31 mouse cellular contexts compared by ENCODE assay signal in genomic region chr11:50389011-50389410, GRCm38 (mm10). TPM values are rescaled to one million over a fixed set of nuclear protein-coding genes. Genes with fewer than 3 reads are reported as not detected.
DNase-seq lines count a peak whose midpoint lies in the region; ATAC-seq lines count a peak whose summit lies in the region.
"Had no signal": no experiment of that assay in that cellular context is flagged by ENCODE, and none has a peak within 500 bp of the region (broad histone marks: within the 10 kb centered on the region; RNA-seq: fewer than 3 reads in every experiment).

No protein-coding gene starts in this region.

- H3K27me3 ChIP-seq in heart, embryonic 10.5 days (ENCODE audit: insufficient read depth, poor library complexity, severe bottlenecking): no peaks in the 10 kb centered on the region
- H3K27me3 ChIP-seq in kidney, embryonic 15.5 days: no peaks in the 10 kb centered on the region
- no peaks in the 10 kb centered on the region for H3K27me3 ChIP-seq in neural tube, embryonic 13.5 days
- H3K27me3 ChIP-seq: embryonic facial prominence, embryonic 13.5 days; forebrain, embryonic 13.5 days; heart, embryonic 13.5 days; hindbrain, embryonic 15.5 days; Patski had no signal

- no peaks in the 10 kb centered on the region for H3K9me3 ChIP-seq in heart, embryonic 10.5 days
- no peaks in the 10 kb centered on the region for H3K9me3 ChIP-seq in kidney, embryonic 15.5 days (replicated peaks)
- no peaks in the 10 kb centered on the region for H3K9me3 ChIP-seq in neural tube, embryonic 13.5 days
- H3K9me3 ChIP-seq: embryonic facial prominence, embryonic 10.5 days; embryonic facial prominence, embryonic 13.5 days; forebrain, embryonic 13.5 days; G1E; heart, embryonic 13.5 days; hindbrain, embryonic 10.5 days; hindbrain, embryonic 15.5 days had no signal

- peaks cover 71% of the 10 kb centered on the region for H3K36me3 ChIP-seq in heart, embryonic 10.5 days
- peaks cover 76% of the 10 kb centered on the region for H3K36me3 ChIP-seq in kidney, embryonic 15.5 days
- peaks cover 85% of the 10 kb centered on the region for H3K36me3 ChIP-seq in neural tube, embryonic 13.5 days

- 77% methylated on average over 3 of the region's 3 CpGs for whole genome bisulfite sequencing in heart, embryonic 10.5 days
- 67% methylated on average over 3 of the region's 3 CpGs for WGBS in kidney, embryonic 15.5 days
- 73% methylated on average over 3 of the region's 3 CpGs for WGBS in neural tube, embryonic 13.5 days

- DNase-seq in cerebellum, adult 11-12 months: peak; percentile 5
- DNase-seq in cerebellum, postnatal 36 days: no peak
- peak; percentile 72 for DNase-seq in heart, embryonic 10.5 days (ENCODE audit: low spot score)
- no peak for DNase-seq in heart, postnatal 14 days
- DNase-seq in kidney, postnatal 36 days: no peak
- no peak for DNase-seq in neural tube, embryonic 10.5 days (ENCODE audit: extremely low spot score, low spot score)
- DNase-seq: adrenal gland, postnatal 36 days; cerebellum, adult 2 months; cerebellum, adult 9-11 months; cerebellum, postnatal 25 days; embryo, embryonic 11 days; forebrain, postnatal 0 days; gastrocnemius, postnatal 14 days; heart, adult 18-20 months had no signal

- no peak for ATAC-seq in kidney, embryonic 15.5 days (replicated peaks; ENCODE audit: low FRiP score)
- ATAC-seq in neural tube, embryonic 13.5 days (ENCODE audit: low read depth): no peak
- ATAC-seq: forebrain, postnatal 0 days; Patski had no signal

- peaks cover 7% of the 10 kb centered on the region; the same call in 1 of the 2 replicates for H3K4me1 ChIP-seq in heart, embryonic 10.5 days
- H3K4me1 ChIP-seq in kidney, embryonic 15.5 days: no peaks in the 10 kb centered on the region
- H3K4me1 ChIP-seq in neural tube, embryonic 13.5 days (replicated peaks): no peaks in the 10 kb centered on the region
- H3K4me1 ChIP-seq: embryonic facial prominence, embryonic 10.5 days; embryonic facial prominence, embryonic 13.5 days; forebrain, embryonic 13.5 days; hindbrain, embryonic 10.5 days; hindbrain, embryonic 15.5 days had no signal

- H3K27ac ChIP-seq in heart, embryonic 10.5 days: no peak overlapping the region
- H3K27ac ChIP-seq in kidney, embryonic 15.5 days: 0 out of 2 replicates have a peak overlapping the region, but pooled peaks have one; percentile 51
- peak overlapping the region; percentile 10; the same call in 1 of the 2 replicates for H3K27ac ChIP-seq in neural tube, embryonic 13.5 days (replicated peaks)
- H3K27ac ChIP-seq: embryonic facial prominence, embryonic 10.5 days; embryonic facial prominence, embryonic 13.5 days; forebrain, embryonic 13.5 days; gastrocnemius, adult 2 months; heart, embryonic 13.5 days; hindbrain, embryonic 10.5 days; hindbrain, embryonic 15.5 days had no signal

- no peak overlapping the region for H3K4me2 ChIP-seq in kidney, embryonic 15.5 days
- H3K4me2 ChIP-seq in neural tube, embryonic 13.5 days: no peak overlapping the region
- H3K4me2 ChIP-seq: embryonic facial prominence, embryonic 13.5 days; forebrain, embryonic 13.5 days; heart, embryonic 13.5 days; hindbrain, embryonic 15.5 days had no signal

- H3K9ac ChIP-seq in kidney, embryonic 15.5 days: no peak overlapping the region
- no peak overlapping the region for H3K9ac ChIP-seq in neural tube, embryonic 13.5 days
- H3K9ac ChIP-seq: embryonic facial prominence, embryonic 13.5 days; forebrain, embryonic 13.5 days; forebrain, postnatal 0 days; heart, embryonic 13.5 days; hindbrain, embryonic 15.5 days had no signal

- intact Hi-C loops in heart, postnatal 14 days (cut with DNase I): loop anchor here (5.0 kb wide), 1 partner anchor 43 kb away; the partner anchor contains the start of gene Rufy1

- H3K4me3 ChIP-seq in heart, embryonic 10.5 days: no peak overlapping the region
- H3K4me3 ChIP-seq in kidney, embryonic 15.5 days (replicated peaks): no peak overlapping the region
- H3K4me3 ChIP-seq in neural tube, embryonic 13.5 days: no peak overlapping the region
- H3K4me3 ChIP-seq: embryonic facial prominence, embryonic 10.5 days; embryonic facial prominence, embryonic 13.5 days; erythroblast, embryonic 14.5 days; forebrain, embryonic 13.5 days; gastrocnemius, adult 2 months; heart, embryonic 13.5 days; hindbrain, embryonic 10.5 days; hindbrain, embryonic 15.5 days had no signal

RNA-seq across cellular contexts. Expression of gene Hnrnph1, which starts 12.2 kb away (rescaled TPM):
- 253 and 367 TPM in 2 replicates for polyA plus RNA-seq in heart, embryonic 10.5 days (2016; fragmentation: Nextera tagmentation; extraction: Ambion mirVana)
- total RNA-seq in heart, postnatal 14 days (2021): 100 to 1,000 TPM; 134 to 140 TPM
- 498 and 501 TPM in 2 replicates for polyA plus RNA-seq in kidney, embryonic 15.5 days (2015; fragmentation: Nextera tagmentation; extraction: Ambion mirVana)
- polyA plus RNA-seq in neural tube, embryonic 13.5 days (2015; fragmentation: Nextera tagmentation; extraction: Ambion mirVana): 482 and 577 TPM in 2 replicates

RNA-seq across cellular contexts. Expression of gene Cby3, which starts 34.7 kb away (rescaled TPM):
- 0.39 TPM in 1 of 2 replicates, not detected in the other for polyA plus RNA-seq in heart, embryonic 10.5 days (2016; fragmentation: Nextera tagmentation; extraction: Ambion mirVana)
- not detected for total RNA-seq in heart, postnatal 14 days (2021)
- 0.78 and 1.3 TPM in 2 replicates for polyA plus RNA-seq in kidney, embryonic 15.5 days (2015; fragmentation: Nextera tagmentation; extraction: Ambion mirVana)
- 0.78 and 1.2 TPM in 2 replicates for polyA plus RNA-seq in neural tube, embryonic 13.5 days (2015; fragmentation: Nextera tagmentation; extraction: Ambion mirVana)
- total RNA-seq: adrenal gland, adult 18-20 months; adrenal gland, postnatal 10 days; adrenal gland, postnatal 36 days; forebrain, postnatal 0 days; G1E; gastrocnemius, adult 2 months; gastrocnemius, postnatal 14 days; gastrocnemius, postnatal 4 days; heart, adult 18-20 months; heart, postnatal 25 days had no signal
- polyA plus RNA-seq: erythroblast, embryonic 14.5 days; G1E; heart, embryonic 13.5 days; heart, embryonic 16.5 days; Patski had no signal

RNA-seq across cellular contexts. Expression of gene Rufy1, which starts 41.9 kb away (rescaled TPM):
- 16.6 and 18.3 TPM in 2 replicates for polyA plus RNA-seq in heart, embryonic 10.5 days (2016; fragmentation: Nextera tagmentation; extraction: Ambion mirVana)
- total RNA-seq in heart, postnatal 14 days (2021): 10 to 100 TPM; 27.1 to 27.7 TPM
- polyA plus RNA-seq in kidney, embryonic 15.5 days (2015; fragmentation: Nextera tagmentation; extraction: Ambion mirVana): 25.7 and 27.9 TPM in 2 replicates
- 26.5 and 28.4 TPM in 2 replicates for polyA plus RNA-seq in neural tube, embryonic 13.5 days (2015; fragmentation: Nextera tagmentation; extraction: Ambion mirVana)

Comparison
In these comparisons a context has a peak if more than half of its experiments do, and no peak if none do; other contexts are left out.
1. DNase-seq: peak in cerebellum, adult 11-12 months (single experiment) and heart, embryonic 10.5 days (single experiment); none in cerebellum, postnatal 36 days (0 of 2), heart, postnatal 14 days (0 of 2), kidney, postnatal 36 days (0 of 2) and neural tube, embryonic 10.5 days (single experiment).